Mouse (Mus musculus): ENCODE data around the gene Cacna1c. TPM values are rescaled to one million over a fixed set of nuclear protein-coding genes. Genes with fewer than 3 reads are reported as not detected.

The Cacna1c gene
- polyA plus RNA-seq, 1 experiment from 2014 or later: 13.7 TPM

DNA sequence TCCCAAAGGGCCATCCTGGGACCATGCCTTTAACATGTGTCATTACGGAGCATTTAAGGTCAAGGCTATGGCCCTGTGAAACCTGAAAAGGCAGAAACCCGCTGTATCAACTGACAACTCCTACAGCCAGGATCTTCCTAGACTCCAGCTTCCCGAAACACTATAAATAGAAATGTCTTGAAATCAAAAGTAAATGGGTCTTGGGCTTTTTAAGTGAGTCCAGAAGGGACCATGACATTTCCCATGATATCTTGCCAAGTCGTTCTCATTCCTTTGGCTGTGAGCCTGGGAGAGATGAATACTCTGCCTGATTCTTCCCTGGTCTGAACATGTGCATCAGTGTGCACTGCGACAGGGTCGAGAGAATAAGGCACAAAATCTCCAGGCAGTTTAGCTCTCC lies 158.4 kb downstream of the Cacna1c start:
- no peaks in the 10 kb centered on the region for H3K4me1 ChIP-seq (ENCODE audit: control insufficient read depth, insufficient read depth, low read length)
- 0 out of 2 replicates have a peak, but pooled peaks cover 2% of the 10 kb centered on the region for H3K9me3 ChIP-seq (ENCODE audit: control insufficient read depth, low read length)
- no peaks in the 10 kb centered on the region for H3K36me3 ChIP-seq (ENCODE audit: control insufficient read depth, insufficient read depth, low read length)
- no peaks in the 10 kb centered on the region for H3K27me3 ChIP-seq (ENCODE audit: control insufficient read depth, insufficient read depth, low read length)
- 75% methylated on average over 6 of the region's 6 CpGs for WGBS
- ATAC-seq (ENCODE audit: low read depth): no peak
- no peak overlapping the region for H3K27ac ChIP-seq (ENCODE audit: low read depth, low read length)
- H3K9ac ChIP-seq (replicated peaks; ENCODE audit: low read depth, low read length): no peak overlapping the region
- H3K4me3 ChIP-seq (ENCODE audit: low read depth, low read length): no peak overlapping the region
- no peak overlapping the region for H3K4me2 ChIP-seq (ENCODE audit: low read depth, low read length)

DNA sequence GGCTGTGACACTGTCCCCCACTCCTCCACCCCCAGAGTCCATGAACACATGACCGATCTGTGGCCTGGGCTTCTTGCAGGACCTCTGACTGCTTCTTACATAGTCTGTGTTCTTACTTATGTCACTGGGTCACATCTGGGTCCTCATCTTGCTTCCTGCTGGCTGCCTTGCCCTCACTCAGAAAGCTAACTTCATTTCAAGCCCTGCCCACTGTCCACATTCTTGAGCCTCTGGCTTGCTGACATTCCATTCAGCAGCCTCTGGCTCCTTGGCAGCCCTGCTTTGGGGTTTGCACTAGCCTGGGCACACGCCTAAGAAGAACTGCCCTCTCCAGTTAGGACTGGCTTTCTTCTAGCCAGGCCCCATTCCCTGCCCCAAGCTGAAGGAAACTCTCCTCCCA lies 159.2 kb downstream of the Cacna1c start:
- Histone ChIP-seq H3K36me3 (ENCODE audit: control insufficient read depth, insufficient read depth, low read length) (no peaks in the 10 kb centered on the region), H3K4me3 (ENCODE audit: low read depth, low read length) (no peak overlapping the region), H3K9me3 (ENCODE audit: control insufficient read depth, low read length) (0 out of 2 replicates have a peak, but pooled peaks cover 2% of the 10 kb centered on the region), H3K27ac (ENCODE audit: low read depth, low read length) (no peak overlapping the region), H3K9ac (replicated peaks; ENCODE audit: low read depth, low read length) (no peak overlapping the region), H3K4me1 (ENCODE audit: control insufficient read depth, insufficient read depth, low read length) (no peaks in the 10 kb centered on the region), H3K27me3 (ENCODE audit: control insufficient read depth, insufficient read depth, low read length) (no peaks in the 10 kb centered on the region), H3K4me2 (ENCODE audit: low read depth, low read length) (no peak overlapping the region)
- WGBS: 79% methylated on average over 2 of the region's 2 CpGs
- no peak for ATAC-seq (ENCODE audit: low read depth)

DNA sequence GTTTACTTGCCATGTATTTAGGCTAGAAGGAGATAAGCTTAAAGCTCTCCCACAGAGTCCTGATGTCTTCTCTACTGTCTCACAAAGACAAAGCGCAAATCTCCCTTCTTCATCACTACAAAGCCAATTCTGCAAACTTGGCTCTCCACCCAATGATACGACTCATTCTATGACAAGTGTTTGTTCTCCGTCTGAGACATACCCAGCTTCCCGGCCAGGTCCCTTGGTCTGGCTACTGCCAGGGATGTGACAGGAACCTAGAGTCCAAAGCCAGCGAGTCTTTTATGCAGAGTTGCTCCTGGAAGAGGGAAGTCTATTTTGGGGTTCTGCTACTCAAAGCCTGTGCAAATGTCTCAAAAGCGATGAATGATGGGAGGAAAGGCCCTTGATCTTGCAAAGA lies 160.9 kb downstream of the Cacna1c start:
- H3K9ac ChIP-seq (replicated peaks; ENCODE audit: low read depth, low read length): no peak overlapping the region
- no peak for ATAC-seq (ENCODE audit: low read depth)
- no peak overlapping the region for H3K4me2 ChIP-seq (ENCODE audit: low read depth, low read length)
- H3K27me3 ChIP-seq (ENCODE audit: control insufficient read depth, insufficient read depth, low read length): no peaks in the 10 kb centered on the region
- H3K4me1 ChIP-seq (ENCODE audit: control insufficient read depth, insufficient read depth, low read length): no peaks in the 10 kb centered on the region
- no peaks in the 10 kb centered on the region for H3K36me3 ChIP-seq (ENCODE audit: control insufficient read depth, insufficient read depth, low read length)
- no peak overlapping the region for H3K4me3 ChIP-seq (ENCODE audit: low read depth, low read length)
- 87% methylated on average over 6 of the region's 6 CpGs for WGBS
- 0 out of 2 replicates have a peak, but pooled peaks cover 2% of the 10 kb centered on the region for H3K9me3 ChIP-seq (ENCODE audit: control insufficient read depth, low read length)
- H3K27ac ChIP-seq (ENCODE audit: low read depth, low read length): no peak overlapping the region

- no peak for ATAC-seq (ENCODE audit: low read depth)
- Histone ChIP-seq H3K27ac (ENCODE audit: low read depth, low read length) (no peak overlapping the region), H3K36me3 (ENCODE audit: control insufficient read depth, insufficient read depth, low read length) (no peaks in the 10 kb centered on the region), H3K27me3 (ENCODE audit: control insufficient read depth, insufficient read depth, low read length) (no peaks in the 10 kb centered on the region), H3K9me3 (ENCODE audit: control insufficient read depth, low read length) (0 out of 2 replicates have a peak, but pooled peaks cover 2% of the 10 kb centered on the region), H3K4me3 (ENCODE audit: low read depth, low read length) (no peak overlapping the region), H3K4me1 (ENCODE audit: control insufficient read depth, insufficient read depth, low read length) (no peaks in the 10 kb centered on the region), H3K9ac (replicated peaks; ENCODE audit: low read depth, low read length) (no peak overlapping the region), H3K4me2 (ENCODE audit: low read depth, low read length) (no peak overlapping the region)
- 72% methylated on average over 2 of the region's 2 CpGs for WGBS
Measured at GRCm38 (mm10) chr6:119034947-119035346, 161.3 kb downstream of the Cacna1c start.

- Histone ChIP-seq H3K4me2 (ENCODE audit: low read depth, low read length) (no peak overlapping the region), H3K4me1 (ENCODE audit: control insufficient read depth, insufficient read depth, low read length) (peaks cover 6% of the 10 kb centered on the region; the same call in 1 of the 2 replicates), H3K36me3 (ENCODE audit: control insufficient read depth, insufficient read depth, low read length) (no peaks in the 10 kb centered on the region), H3K4me3 (ENCODE audit: low read depth, low read length) (no peak overlapping the region), H3K27me3 (ENCODE audit: control insufficient read depth, insufficient read depth, low read length) (no peaks in the 10 kb centered on the region), H3K27ac (ENCODE audit: low read depth, low read length) (peak overlapping the region; percentile 49; the same call in 1 of the 2 replicates), H3K9me3 (ENCODE audit: control insufficient read depth, low read length) (no peaks in the 10 kb centered on the region), H3K9ac (replicated peaks; ENCODE audit: low read depth, low read length) (no peak overlapping the region)
- ATAC-seq (ENCODE audit: low read depth): 0 out of 2 replicates have a peak, but pooled peaks have one; percentile 14
- WGBS: 49% methylated on average over 6 of the region's 6 CpGs
Measured at GRCm38 (mm10) chr6:119027880-119028279, 168.3 kb downstream of the Cacna1c start.

DNA sequence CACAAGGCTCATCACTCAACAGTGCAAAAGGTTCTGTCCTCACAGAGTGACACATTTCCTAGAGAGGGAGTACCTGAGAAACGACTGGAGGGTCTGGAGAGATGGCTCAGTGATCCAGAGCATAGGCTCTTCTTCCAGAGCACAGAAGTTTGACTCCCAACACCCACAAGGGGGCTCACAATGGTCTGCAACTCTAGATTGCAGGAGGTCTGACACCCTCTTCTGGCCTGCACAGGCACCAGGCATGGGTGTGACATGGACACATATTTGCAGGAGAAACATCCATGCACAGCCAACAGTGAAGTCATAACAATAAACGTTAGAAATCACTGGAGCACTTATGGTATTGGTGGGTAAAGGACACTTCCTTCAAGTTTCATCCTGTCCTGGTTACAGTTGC lies 173.4 kb downstream of the Cacna1c start:
- H3K4me1 ChIP-seq (ENCODE audit: control insufficient read depth, insufficient read depth, low read length): peaks cover 1% of the 10 kb centered on the region; the same call in 1 of the 2 replicates
- whole genome bisulfite sequencing: 77% methylated on average over 2 of the region's 2 CpGs
- ATAC-seq (ENCODE audit: low read depth): no peak
- H3K9me3 ChIP-seq (ENCODE audit: control insufficient read depth, low read length): no peaks in the 10 kb centered on the region
- H3K4me3 ChIP-seq (ENCODE audit: low read depth, low read length): no peak overlapping the region
- H3K36me3 ChIP-seq (ENCODE audit: control insufficient read depth, insufficient read depth, low read length): no peaks in the 10 kb centered on the region
- H3K27me3 ChIP-seq (ENCODE audit: control insufficient read depth, insufficient read depth, low read length): no peaks in the 10 kb centered on the region
- H3K27ac ChIP-seq (ENCODE audit: low read depth, low read length): no peak overlapping the region
- no peak overlapping the region for H3K9ac ChIP-seq (replicated peaks; ENCODE audit: low read depth, low read length)
- no peak overlapping the region for H3K4me2 ChIP-seq (ENCODE audit: low read depth, low read length)

DNA sequence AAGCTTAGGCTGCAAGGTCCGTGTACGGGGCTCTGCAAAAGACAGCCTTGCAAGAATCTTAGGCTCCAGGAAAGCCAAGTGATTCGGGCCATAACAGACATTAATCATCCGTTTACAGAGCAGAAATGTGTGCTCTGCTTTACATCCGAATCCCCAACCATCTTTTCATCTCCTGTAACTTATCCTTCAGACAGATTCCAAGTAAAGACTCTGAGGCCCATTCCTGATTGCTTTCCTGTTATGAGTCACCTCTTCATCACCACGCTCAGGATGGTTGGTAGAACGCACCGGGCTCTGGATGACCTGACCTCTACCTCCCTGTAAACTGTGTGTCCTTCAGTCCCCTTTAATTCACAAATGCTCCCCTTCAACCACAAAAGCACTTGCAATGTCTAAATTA lies 175.0 kb downstream of the Cacna1c start:
- Histone ChIP-seq H3K36me3 (ENCODE audit: control insufficient read depth, insufficient read depth, low read length) (no peaks in the 10 kb centered on the region), H3K9me3 (ENCODE audit: control insufficient read depth, low read length) (no peaks in the 10 kb centered on the region), H3K9ac (replicated peaks; ENCODE audit: low read depth, low read length) (no peak overlapping the region), H3K4me2 (ENCODE audit: low read depth, low read length) (no peak overlapping the region), H3K27ac (ENCODE audit: low read depth, low read length) (no peak overlapping the region), H3K4me3 (ENCODE audit: low read depth, low read length) (no peak overlapping the region), H3K27me3 (ENCODE audit: control insufficient read depth, insufficient read depth, low read length) (no peaks in the 10 kb centered on the region), H3K4me1 (ENCODE audit: control insufficient read depth, insufficient read depth, low read length) (no peaks in the 10 kb centered on the region)
- WGBS: 72% methylated on average over 8 of the region's 8 CpGs
- no peak for ATAC-seq (ENCODE audit: low read depth)

DNA sequence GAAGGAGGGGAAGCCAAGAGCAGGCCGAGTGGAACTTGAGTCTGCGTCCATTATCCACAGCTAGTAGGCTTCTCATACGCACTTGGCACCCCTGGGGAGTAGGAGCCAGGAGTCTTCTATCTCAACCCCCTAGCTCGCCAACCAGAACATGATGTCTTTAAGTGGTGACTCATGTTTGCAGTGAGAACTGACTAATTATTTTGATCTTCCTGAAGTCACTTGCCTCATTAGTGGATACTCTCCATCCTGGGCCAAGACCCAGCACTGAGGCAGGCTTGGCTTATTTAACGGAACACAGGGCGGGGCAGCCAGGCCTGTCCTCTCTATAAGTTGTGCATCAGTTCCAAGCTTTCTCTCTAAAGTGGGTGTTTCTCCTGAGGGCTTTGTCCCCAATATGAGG lies 177.3 kb downstream of the Cacna1c start:
- H3K36me3 ChIP-seq (ENCODE audit: control insufficient read depth, insufficient read depth, low read length): no peaks in the 10 kb centered on the region
- H3K9me3 ChIP-seq (ENCODE audit: control insufficient read depth, low read length): no peaks in the 10 kb centered on the region
- H3K4me2 ChIP-seq (ENCODE audit: low read depth, low read length): no peak overlapping the region
- H3K27ac ChIP-seq (ENCODE audit: low read depth, low read length): no peak overlapping the region
- no peaks in the 10 kb centered on the region for H3K4me1 ChIP-seq (ENCODE audit: control insufficient read depth, insufficient read depth, low read length)
- H3K9ac ChIP-seq (replicated peaks; ENCODE audit: low read depth, low read length): no peak overlapping the region
- no peak overlapping the region for H3K4me3 ChIP-seq (ENCODE audit: low read depth, low read length)
- no peaks in the 10 kb centered on the region for H3K27me3 ChIP-seq (ENCODE audit: control insufficient read depth, insufficient read depth, low read length)
- ATAC-seq (ENCODE audit: low read depth): no peak
- 89% methylated on average over 6 of the region's 6 CpGs for WGBS

- H3K4me3 ChIP-seq (ENCODE audit: low read depth, low read length): no peak overlapping the region
- H3K27ac ChIP-seq (ENCODE audit: low read depth, low read length): no peak overlapping the region
- H3K36me3 ChIP-seq (ENCODE audit: control insufficient read depth, insufficient read depth, low read length): no peaks in the 10 kb centered on the region
- H3K27me3 ChIP-seq (ENCODE audit: control insufficient read depth, insufficient read depth, low read length): no peaks in the 10 kb centered on the region
- no peaks in the 10 kb centered on the region for H3K4me1 ChIP-seq (ENCODE audit: control insufficient read depth, insufficient read depth, low read length)
- H3K9me3 ChIP-seq (ENCODE audit: control insufficient read depth, low read length): no peaks in the 10 kb centered on the region
- no peak overlapping the region for H3K4me2 ChIP-seq (ENCODE audit: low read depth, low read length)
- ATAC-seq (ENCODE audit: low read depth): no peak
- 89% methylated on average over 2 of the region's 2 CpGs for WGBS
- no peak overlapping the region for H3K9ac ChIP-seq (replicated peaks; ENCODE audit: low read depth, low read length)
Measured at GRCm38 (mm10) chr6:119018256-119018655, 178.0 kb downstream of the Cacna1c start.
